Mouse (Mus musculus): ENCODE measurements around the gene Ets1. TPM values are rescaled to one million over a fixed set of nuclear protein-coding genes. Genes with fewer than 3 reads are reported as not detected.

Ets1 gene
- polyA plus RNA-seq, 1 experiment from 2014 or later, result 36.6 TPM

GRCm38 (mm10) chr9:32731787-32732186, 95.8 kb downstream of the Ets1 start:
- H3K9me3 ChIP-seq, result no peaks in the 10 kb centered on the region
- H3K9ac ChIP-seq, result no peak overlapping the region
- no peak overlapping the region for H3K27ac ChIP-seq
- ATAC-seq (ENCODE audit: low FRiP score, low read depth), result no peak
- no peaks in the 10 kb centered on the region for H3K4me1 ChIP-seq
- no peaks in the 10 kb centered on the region for H3K36me3 ChIP-seq
- no peak overlapping the region for H3K4me3 ChIP-seq
- no peaks in the 10 kb centered on the region for H3K27me3 ChIP-seq (replicated peaks)
- H3K4me2 ChIP-seq (replicated peaks), result no peak overlapping the region
- 55% methylated on average over 9 of the region's 9 CpGs for WGBS

DNA sequence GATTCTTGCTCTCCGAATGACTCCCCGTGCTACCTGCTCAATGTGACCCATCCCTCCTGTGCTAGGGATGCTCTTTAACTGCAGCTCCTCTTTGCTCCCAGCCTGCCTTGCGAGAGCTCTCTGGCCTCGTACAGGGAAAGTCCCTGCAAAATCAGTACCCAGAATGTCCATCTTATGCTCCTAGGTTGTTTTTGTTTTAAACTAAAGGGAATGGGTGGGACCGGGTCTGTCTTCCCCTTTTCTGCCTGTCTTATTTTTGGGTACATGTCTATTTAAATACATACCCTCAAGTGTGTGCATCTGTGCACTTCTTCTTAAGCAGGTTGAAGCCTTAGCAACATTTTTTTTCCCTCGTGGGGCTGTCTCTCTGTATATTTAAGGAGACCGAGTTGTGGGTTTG, 99.0 kb downstream of the Ets1 start:
- Histone ChIP-seq H3K27me3 (replicated peaks) (no peaks in the 10 kb centered on the region), H3K4me1 (no peaks in the 10 kb centered on the region), H3K4me3 (no peak overlapping the region), H3K9me3 (no peaks in the 10 kb centered on the region), H3K9ac (no peak overlapping the region), H3K36me3 (no peaks in the 10 kb centered on the region), H3K27ac (no peak overlapping the region), H3K4me2 (replicated peaks) (no peak overlapping the region)
- 91% methylated on average over 7 of the region's 7 CpGs for WGBS
- ATAC-seq (ENCODE audit: low FRiP score, low read depth), result no peak

DNA sequence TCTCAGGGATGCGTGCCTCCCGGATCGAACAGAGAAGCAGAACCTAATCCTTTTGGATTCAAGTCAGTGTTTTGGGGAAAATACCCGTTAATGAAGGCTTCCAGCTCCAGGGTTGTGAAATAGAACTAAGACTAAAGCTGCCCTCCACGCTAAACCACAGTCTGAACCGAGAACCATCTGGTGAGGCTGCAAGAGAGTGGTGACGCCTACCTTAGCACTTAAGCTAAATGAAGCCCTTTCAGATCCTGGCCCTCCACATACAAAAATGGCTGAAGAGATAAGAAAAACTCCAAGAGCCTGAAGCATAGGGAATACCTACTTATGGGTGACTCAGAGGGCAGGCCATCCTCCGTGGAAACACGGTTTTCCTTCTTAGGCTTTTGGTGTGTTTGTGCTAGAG, 100.0 kb downstream of the Ets1 start:
- Histone ChIP-seq H3K9me3 (no peaks in the 10 kb centered on the region), H3K36me3 (no peaks in the 10 kb centered on the region), H3K4me3 (no peak overlapping the region), H3K27me3 (replicated peaks) (no peaks in the 10 kb centered on the region), H3K9ac (no peak overlapping the region), H3K4me2 (replicated peaks) (no peak overlapping the region), H3K4me1 (no peaks in the 10 kb centered on the region), H3K27ac (no peak overlapping the region)
- 88% methylated on average over 9 of the region's 9 CpGs for WGBS
- ATAC-seq (ENCODE audit: low FRiP score, low read depth), result no peak

- Histone ChIP-seq H3K4me1 (no peaks in the 10 kb centered on the region), H3K4me3 (no peak overlapping the region), H3K27me3 (replicated peaks) (no peaks in the 10 kb centered on the region), H3K9me3 (no peaks in the 10 kb centered on the region), H3K9ac (no peak overlapping the region), H3K27ac (no peak overlapping the region), H3K4me2 (replicated peaks) (no peak overlapping the region), H3K36me3 (no peaks in the 10 kb centered on the region)
- no peak for ATAC-seq (ENCODE audit: low FRiP score, low read depth)
- 92% methylated on average over 4 of the region's 4 CpGs for WGBS
These were observed 104.0 kb downstream of the Ets1 start for GRCm38 (mm10) chr9:32739988-32740387.

DNA sequence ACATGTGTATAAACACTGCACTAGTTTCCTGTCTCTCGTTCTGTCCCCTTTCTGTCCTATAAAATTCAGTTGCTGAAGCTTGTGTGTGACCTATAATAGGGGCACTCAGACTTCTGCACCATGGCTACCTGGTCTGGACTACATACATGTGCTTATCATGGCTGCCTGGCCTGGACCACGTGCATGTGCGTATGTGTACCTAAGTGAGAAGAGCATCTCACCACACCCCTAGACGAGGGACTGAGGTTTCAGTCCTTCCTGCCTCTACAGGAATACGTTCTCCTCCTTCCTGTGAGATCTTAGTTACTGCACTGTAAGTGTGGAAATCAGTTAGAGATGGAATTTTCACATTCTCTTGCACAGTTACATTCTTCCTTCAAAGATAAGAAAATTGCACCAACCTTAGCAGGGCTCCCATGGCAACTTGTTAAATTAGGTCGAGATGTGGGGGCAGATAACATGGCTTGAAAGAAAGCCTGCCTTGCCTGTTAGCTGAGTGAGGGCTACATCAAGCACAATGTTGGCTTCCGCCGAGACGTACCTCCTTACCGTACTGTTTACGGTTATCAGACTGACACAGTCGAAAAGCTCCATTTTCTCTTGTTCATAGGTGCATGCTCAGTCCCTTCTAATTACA, 104.8 kb downstream of the Ets1 start:
- Histone ChIP-seq H3K36me3 (no peaks in the 10 kb centered on the region), H3K4me3 (no peak overlapping the region), H3K27me3 (replicated peaks) (no peaks in the 10 kb centered on the region), H3K27ac (no peak overlapping the region), H3K9ac (no peak overlapping the region), H3K4me1 (no peaks in the 10 kb centered on the region), H3K9me3 (no peaks in the 10 kb centered on the region), H3K4me2 (replicated peaks) (no peak overlapping the region)
- WGBS, result 92% methylated on average over 12 of the region's 12 CpGs
- ATAC-seq (ENCODE audit: low FRiP score, low read depth), result no peak

DNA sequence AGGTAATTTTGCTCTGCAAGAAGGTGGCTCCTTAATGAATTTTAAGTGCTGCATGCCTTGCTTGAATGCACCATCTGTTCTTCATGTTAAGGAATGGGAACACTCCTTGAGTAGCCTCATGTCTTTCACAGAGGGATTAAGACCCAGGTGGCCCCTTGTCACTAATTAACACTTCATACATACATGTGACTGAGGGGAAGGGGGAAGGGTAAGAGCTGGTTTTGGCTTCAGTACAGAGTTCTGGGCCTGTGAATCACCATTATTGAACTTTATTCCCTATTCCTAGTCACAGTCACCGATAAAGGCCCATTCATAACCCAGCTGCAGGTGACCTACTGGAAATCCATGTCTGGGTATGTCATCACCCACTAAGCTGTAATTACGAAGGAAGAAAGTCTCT, 105.7 kb downstream of the Ets1 start:
- no peak overlapping the region for H3K4me2 ChIP-seq (replicated peaks)
- no peaks in the 10 kb centered on the region for H3K36me3 ChIP-seq
- WGBS, result 97% methylated on average over 2 of the region's 2 CpGs
- no peaks in the 10 kb centered on the region for H3K4me1 ChIP-seq
- H3K4me3 ChIP-seq, result no peak overlapping the region
- no peak for ATAC-seq (ENCODE audit: low FRiP score, low read depth)
- H3K9ac ChIP-seq, result no peak overlapping the region
- no peak overlapping the region for H3K27ac ChIP-seq
- H3K9me3 ChIP-seq, result no peaks in the 10 kb centered on the region
- H3K27me3 ChIP-seq (replicated peaks), result no peaks in the 10 kb centered on the region

GRCm38 (mm10) chr9:32743157-32743556, 107.1 kb downstream of the Ets1 start:
- no peak overlapping the region for H3K4me2 ChIP-seq (replicated peaks)
- H3K27ac ChIP-seq, result no peak overlapping the region
- no peak overlapping the region for H3K9ac ChIP-seq
- H3K9me3 ChIP-seq, result no peaks in the 10 kb centered on the region
- H3K36me3 ChIP-seq, result no peaks in the 10 kb centered on the region
- WGBS, result 41% methylated on average over 8 of the region's 8 CpGs
- no peak for ATAC-seq (ENCODE audit: low FRiP score, low read depth)
- no peaks in the 10 kb centered on the region for H3K27me3 ChIP-seq (replicated peaks)
- H3K4me3 ChIP-seq, result no peak overlapping the region
- no peaks in the 10 kb centered on the region for H3K4me1 ChIP-seq

DNA sequence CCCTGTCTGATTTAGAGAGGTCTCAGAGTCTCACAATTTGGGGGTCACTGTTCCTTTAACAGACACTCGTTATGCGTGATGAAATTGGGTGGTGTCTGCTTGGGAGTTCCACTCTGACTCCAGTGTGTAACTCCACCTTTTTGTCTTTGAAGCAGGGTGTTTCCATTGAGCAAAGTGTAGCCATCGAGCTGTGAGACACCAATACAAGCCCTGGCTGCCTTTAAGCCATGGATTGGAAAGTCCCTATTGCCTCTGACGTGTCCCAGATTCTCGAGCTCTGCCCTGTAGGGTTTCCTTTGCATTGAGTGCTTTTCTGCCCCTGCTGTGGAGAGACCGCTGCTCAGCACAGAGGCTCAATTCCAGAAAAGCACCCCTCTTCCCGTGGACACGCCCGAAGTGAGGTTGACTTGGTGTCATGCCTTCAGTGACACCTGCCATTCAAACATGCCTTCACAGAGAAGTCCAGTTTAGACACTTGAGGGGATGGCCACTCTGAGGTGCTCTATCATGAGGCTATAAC, 107.7 kb downstream of the Ets1 start:
- H3K9ac ChIP-seq, result no peak overlapping the region
- H3K4me1 ChIP-seq, result no peaks in the 10 kb centered on the region
- H3K27me3 ChIP-seq (replicated peaks), result no peaks in the 10 kb centered on the region
- H3K36me3 ChIP-seq, result no peaks in the 10 kb centered on the region
- no peak overlapping the region for H3K27ac ChIP-seq
- WGBS, result 77% methylated on average over 9 of the region's 9 CpGs
- no peak for ATAC-seq (ENCODE audit: low FRiP score, low read depth)
- H3K4me3 ChIP-seq, result no peak overlapping the region
- H3K4me2 ChIP-seq (replicated peaks), result no peak overlapping the region
- H3K9me3 ChIP-seq, result no peaks in the 10 kb centered on the region

GRCm38 (mm10) chr9:32744288-32744687, 108.3 kb downstream of the Ets1 start:
- WGBS, result 79% methylated on average over 9 of the region's 9 CpGs

DNA sequence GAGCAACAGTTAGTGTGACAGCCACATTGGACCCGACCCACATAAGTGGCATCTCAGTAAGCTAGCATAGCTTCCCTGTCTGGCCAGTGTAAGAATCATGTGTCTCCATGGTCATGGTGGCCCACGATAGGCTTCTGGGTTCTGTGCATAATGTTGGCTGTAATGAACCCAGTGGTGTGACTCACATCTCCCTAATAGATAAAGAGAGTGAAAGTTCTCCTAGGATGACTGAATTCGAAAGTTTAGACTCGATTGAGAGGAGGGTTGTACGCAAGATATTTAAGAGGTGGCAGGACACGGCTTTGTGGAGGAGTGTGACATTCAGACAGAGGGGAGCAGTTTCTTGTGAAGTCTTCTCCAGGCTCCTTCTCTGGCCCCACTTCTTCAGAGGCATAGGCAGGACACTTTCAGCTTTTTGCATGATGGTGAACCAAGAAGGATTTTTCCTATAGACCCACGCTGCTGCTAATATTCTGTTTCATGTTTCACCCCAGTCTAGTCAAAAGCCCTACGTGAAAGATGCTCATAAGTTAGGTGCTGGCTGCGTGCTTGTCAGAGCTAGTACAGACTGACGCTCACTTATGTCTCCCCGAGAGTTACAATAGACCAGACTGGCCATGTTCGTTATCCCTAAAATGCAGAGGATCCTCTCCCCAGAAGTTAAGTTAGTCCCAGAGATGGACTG, 109.2 kb downstream of the Ets1 start:
- Histone ChIP-seq H3K27me3 (replicated peaks) (no peaks in the 10 kb centered on the region), H3K9ac (no peak overlapping the region), H3K9me3 (no peaks in the 10 kb centered on the region), H3K36me3 (no peaks in the 10 kb centered on the region), H3K4me1 (no peaks in the 10 kb centered on the region), H3K27ac (no peak overlapping the region), H3K4me3 (no peak overlapping the region), H3K4me2 (replicated peaks) (no peak overlapping the region)
- 90% methylated on average over 12 of the region's 12 CpGs for WGBS
- no peak for ATAC-seq (ENCODE audit: low FRiP score, low read depth)

More at GRCm38 (mm10) chr9:32744288-32744687, 108.3 kb downstream of the Ets1 start:
- Histone ChIP-seq H3K9ac (no peak overlapping the region), H3K36me3 (no peaks in the 10 kb centered on the region), H3K27me3 (replicated peaks) (no peaks in the 10 kb centered on the region), H3K9me3 (no peaks in the 10 kb centered on the region), H3K4me3 (no peak overlapping the region), H3K4me2 (replicated peaks) (no peak overlapping the region), H3K4me1 (no peaks in the 10 kb centered on the region), H3K27ac (no peak overlapping the region)
- no peak for ATAC-seq (ENCODE audit: low FRiP score, low read depth)

DNA sequence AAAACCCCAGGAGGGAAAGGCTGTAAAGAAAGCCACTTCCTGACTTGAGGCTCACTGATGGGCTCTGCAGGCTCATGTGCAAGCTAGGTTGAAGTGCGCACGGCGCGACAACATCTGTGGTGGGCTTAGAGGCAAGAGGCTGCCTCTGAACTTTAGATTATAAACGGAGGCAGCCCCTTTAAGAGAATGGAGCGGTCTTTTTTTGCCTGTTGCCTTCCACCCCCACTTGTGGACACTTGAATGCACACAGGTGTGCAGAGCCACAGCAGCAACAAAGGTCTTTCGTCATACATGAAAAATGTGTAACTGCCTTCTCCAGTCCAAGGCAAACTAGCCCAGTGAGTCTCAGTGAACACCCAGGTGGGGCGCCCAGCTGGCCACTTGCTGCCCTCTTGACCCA, 110.0 kb downstream of the Ets1 start:
- Histone ChIP-seq H3K4me1 (no peaks in the 10 kb centered on the region), H3K4me3 (no peak overlapping the region), H3K36me3 (no peaks in the 10 kb centered on the region), H3K4me2 (replicated peaks) (no peak overlapping the region), H3K27ac (no peak overlapping the region), H3K9me3 (no peaks in the 10 kb centered on the region), H3K27me3 (replicated peaks) (no peaks in the 10 kb centered on the region), H3K9ac (no peak overlapping the region)
- 87% methylated on average over 8 of the region's 8 CpGs for WGBS
- ATAC-seq (ENCODE audit: low FRiP score, low read depth), result no peak

- 93% methylated on average over 6 of the region's 6 CpGs for WGBS
- H3K27ac ChIP-seq, result no peak overlapping the region
These were observed 110.6 kb downstream of the Ets1 start for GRCm38 (mm10) chr9:32746615-32747014.

GRCm38 (mm10) chr9:32747624-32748023, 111.6 kb downstream of the Ets1 start:
- no peak for ATAC-seq (ENCODE audit: low FRiP score, low read depth)
- WGBS, result 85% methylated on average over 8 of the region's 8 CpGs
- Histone ChIP-seq H3K27ac (no peak overlapping the region), H3K4me3 (no peak overlapping the region), H3K4me2 (replicated peaks) (no peak overlapping the region), H3K9me3 (no peaks in the 10 kb centered on the region), H3K4me1 (no peaks in the 10 kb centered on the region), H3K36me3 (no peaks in the 10 kb centered on the region), H3K9ac (no peak overlapping the region), H3K27me3 (replicated peaks) (no peaks in the 10 kb centered on the region)

More at GRCm38 (mm10) chr9:32746615-32747014, 110.6 kb downstream of the Ets1 start:
- no peak overlapping the region for H3K4me2 ChIP-seq (replicated peaks)
- no peaks in the 10 kb centered on the region for H3K27me3 ChIP-seq (replicated peaks)
- H3K9ac ChIP-seq, result no peak overlapping the region
- H3K36me3 ChIP-seq, result no peaks in the 10 kb centered on the region
- no peaks in the 10 kb centered on the region for H3K9me3 ChIP-seq
- H3K4me1 ChIP-seq, result no peaks in the 10 kb centered on the region
- ATAC-seq (ENCODE audit: low FRiP score, low read depth), result no peak
- no peak overlapping the region for H3K4me3 ChIP-seq

Data from neural tube, embryonic 12.5 days (tissue).